Comparison of ENCODE assay signal across 12 mouse cellular contexts in genomic region chr11:96399923-96400322, GRCm38 (mm10). TPM values are rescaled to one million over a fixed set of nuclear protein-coding genes. Genes with fewer than 3 reads are reported as not detected.
DNase-seq lines count a peak whose midpoint lies in the region; ATAC-seq and TF ChIP-seq lines count a peak whose summit lies in the region.
"Had no signal": no experiment of that assay in that cellular context is flagged by ENCODE, and none has a peak within 500 bp of the region (broad histone marks: within the 10 kb centered on the region; RNA-seq: fewer than 3 reads in every experiment).

No protein-coding gene starts in this region.

- TF ChIP-seq CTCF in lung, embryonic 14.5 days (IDR thresholded peaks at IDR 0.05; ENCODE audit: low read depth), result 0 out of 2 replicates have a peak, but pooled peaks have one; percentile 11

- peak overlapping the region; percentile 22 for H3K4me2 ChIP-seq in heart, embryonic 11.5 days
- H3K4me2 ChIP-seq in lung, embryonic 14.5 days, result no peak overlapping the region

- DNase-seq in urinary bladder, postnatal 25 days (ENCODE audit: low spot score), result peak; percentile 16
- DNase-seq in urinary bladder, adult 2 months (ENCODE audit: low spot score), result no peak
- DNase-seq in lung, embryonic 14.5 days, result peak; percentile 55
- DNase-seq in left cerebral cortex, postnatal 14 days (ENCODE audit: low spot score in 2 of 2), result no peak
- DNase-seq in right cerebral cortex, adult 18-20 months, result no peak
- DNase-seq in spleen, postnatal 36 days (ENCODE audit: low spot score in 2 of 2), result no peak
- DNase-seq: cerebellum, adult 11-12 months; kidney, adult 2 months had no signal

- H3K36me3 ChIP-seq in heart, embryonic 11.5 days (ENCODE audit: control insufficient read depth, insufficient read depth, low read length), result no peaks in the 10 kb centered on the region
- no peaks in the 10 kb centered on the region for H3K36me3 ChIP-seq in lung, embryonic 14.5 days (ENCODE audit: insufficient read depth)
- H3K36me3 ChIP-seq: forebrain, embryonic 10.5 days had no signal

- no peak overlapping the region for H3K9ac ChIP-seq in heart, embryonic 11.5 days (ENCODE audit: low read depth, low read length)
- no peak overlapping the region for H3K9ac ChIP-seq in lung, embryonic 14.5 days

- 2% methylated on average over 8 of the region's 8 CpGs for WGBS in heart, embryonic 11.5 days (ENCODE audit: insufficient replicate concordance)
- WGBS in lung, embryonic 14.5 days, result 14% methylated on average over 8 of the region's 8 CpGs

- H3K9me3 ChIP-seq in heart, embryonic 11.5 days (replicated peaks; ENCODE audit: control insufficient read depth, low read length), result no peaks in the 10 kb centered on the region
- no peaks in the 10 kb centered on the region for H3K9me3 ChIP-seq in lung, embryonic 14.5 days (ENCODE audit: low read depth, low read length)
- H3K9me3 ChIP-seq: forebrain, embryonic 10.5 days had no signal

- H3K27me3 ChIP-seq in heart, embryonic 11.5 days (ENCODE audit: control insufficient read depth, insufficient read depth, low read length), result peaks cover 67% of the 10 kb centered on the region
- H3K27me3 ChIP-seq in lung, embryonic 14.5 days (ENCODE audit: insufficient read depth, low read length), result no peaks in the 10 kb centered on the region
- H3K27me3 ChIP-seq: Patski had no signal

- no peak overlapping the region for H3K27ac ChIP-seq in heart, embryonic 11.5 days (ENCODE audit: low read depth, low read length)
- H3K27ac ChIP-seq in lung, embryonic 14.5 days (ENCODE audit: low read depth), result no peak overlapping the region; the same call in 1 of the 2 replicates
- H3K27ac ChIP-seq: forebrain, embryonic 10.5 days had no signal

- intact Hi-C loops in left cerebral cortex, postnatal 14 days (cut with DNase I), result no loop called here

- ATAC-seq in heart, embryonic 11.5 days (replicated peaks; ENCODE audit: insufficient number of reproducible peaks, low FRiP score, low TSS enrichment), result no peak; the same call in 1 of the 2 replicates
- no peak; the same call in 1 of the 2 replicates for ATAC-seq in lung, embryonic 14.5 days (ENCODE audit: insufficient read depth)
- ATAC-seq: Patski had no signal

- no peak overlapping the region for H3K4me3 ChIP-seq in heart, embryonic 11.5 days (ENCODE audit: low read depth, low read length)
- no peak overlapping the region for H3K4me3 ChIP-seq in lung, embryonic 14.5 days (ENCODE audit: low read depth, low read length)
- H3K4me3 ChIP-seq: forebrain, embryonic 10.5 days had no signal

- H3K4me1 ChIP-seq in heart, embryonic 11.5 days (ENCODE audit: control insufficient read depth, insufficient read depth, low read length), result peaks cover 35% of the 10 kb centered on the region
- H3K4me1 ChIP-seq in lung, embryonic 14.5 days (ENCODE audit: insufficient read depth), result peaks cover 34% of the 10 kb centered on the region

RNA-seq across cellular contexts. Expression of gene Hoxb1, which starts 34.4 kb away (rescaled TPM):
- 0.16 and 0.17 TPM in 2 replicates for polyA plus RNA-seq in urinary bladder, adult 2 months (2012; rRNA removed)
- 0.19 TPM in 1 of 2 replicates, not detected in the other for polyA plus RNA-seq in heart, embryonic 11.5 days (2014; fragmentation: Nextera tagmentation; extraction: Ambion mirVana)
- 0.08 TPM in 1 of 2 replicates, not detected in the other for polyA plus RNA-seq in lung, embryonic 14.5 days (2014; fragmentation: Nextera tagmentation; extraction: Ambion mirVana)
- not detected for total RNA-seq in left cerebral cortex, postnatal 14 days (2021)
- total RNA-seq: liver, adult 2 months had no signal
- polyA plus RNA-seq: forebrain, embryonic 10.5 days; kidney, adult 2 months; liver, adult 2 months; Patski had no signal

RNA-seq across cellular contexts. Expression of gene Hoxb2, which starts 49.6 kb away (rescaled TPM):
- 14.3 and 18.1 TPM in 2 replicates for polyA plus RNA-seq in urinary bladder, adult 2 months (2012; rRNA removed)
- polyA plus RNA-seq in heart, embryonic 11.5 days (2014; fragmentation: Nextera tagmentation; extraction: Ambion mirVana), result 4.5 and 7.4 TPM in 2 replicates
- 48.9 and 51.6 TPM in 2 replicates for polyA plus RNA-seq in lung, embryonic 14.5 days (2014; fragmentation: Nextera tagmentation; extraction: Ambion mirVana)
- not detected for total RNA-seq in left cerebral cortex, postnatal 14 days (2021)
- polyA plus RNA-seq: forebrain, embryonic 10.5 days had no signal

Comparison
In these comparisons a context has a peak if more than half of its experiments do, and no peak if none do; other contexts are left out.
1. DNase-seq: peak in urinary bladder, postnatal 25 days (single experiment) and lung, embryonic 14.5 days (single experiment); none in urinary bladder, adult 2 months (single experiment), left cerebral cortex, postnatal 14 days (0 of 2), right cerebral cortex, adult 18-20 months (single experiment) and spleen, postnatal 36 days (0 of 2).